Mouse (Mus musculus): ENCODE data around the gene Mafb.

The Mafb gene

GRCm38 (mm10) chr2:160366980-160367338 lies at the start of gene Mafb:
Gene Mafb (minus strand): TSS chr2:160367065.
- DNase-seq (ENCODE audit: low read depth, low spot score) = no peak

GRCm38 (mm10) chr2:160415161-160415560 lies 48.3 kb upstream of the Mafb start:
- DNase-seq (ENCODE audit: low read depth, low spot score) = no peak

GRCm38 (mm10) chr2:160414736-160415135 lies 47.9 kb upstream of the Mafb start:
- no peak for DNase-seq (ENCODE audit: low read depth, low spot score)

- no peak for DNase-seq (ENCODE audit: low read depth, low spot score)
Measured at GRCm38 (mm10) chr2:160413982-160414381, 47.1 kb upstream of the Mafb start.

- DNase-seq (ENCODE audit: low read depth, low spot score) = no peak
Measured at GRCm38 (mm10) chr2:160413055-160413454, 46.2 kb upstream of the Mafb start.

GRCm38 (mm10) chr2:160411431-160411830 lies 44.6 kb upstream of the Mafb start:
- DNase-seq (ENCODE audit: low read depth, low spot score) = no peak

GRCm38 (mm10) chr2:160407720-160408119 lies 40.9 kb upstream of the Mafb start:
- no peak for DNase-seq (ENCODE audit: low read depth, low spot score)

- DNase-seq (ENCODE audit: low read depth, low spot score) = no peak
Measured at GRCm38 (mm10) chr2:160397747-160398146, 30.9 kb upstream of the Mafb start.

GRCm38 (mm10) chr2:160394735-160395134 lies 27.9 kb upstream of the Mafb start:
- DNase-seq (ENCODE audit: low read depth, low spot score) = no peak

- DNase-seq (ENCODE audit: low read depth, low spot score) = no peak
Measured at GRCm38 (mm10) chr2:160392648-160393047, 25.8 kb upstream of the Mafb start.

- DNase-seq (ENCODE audit: low read depth, low spot score) = no peak
Measured at GRCm38 (mm10) chr2:160388596-160388995, 21.7 kb upstream of the Mafb start.

- no peak for DNase-seq (ENCODE audit: low read depth, low spot score)
Measured at GRCm38 (mm10) chr2:160383418-160383817, 16.6 kb upstream of the Mafb start.

GRCm38 (mm10) chr2:160378271-160378670 lies 11.4 kb upstream of the Mafb start:
- peak; percentile 8 for DNase-seq (ENCODE audit: low read depth, low spot score)

GRCm38 (mm10) chr2:160376236-160376635 lies 9.4 kb upstream of the Mafb start:
- no peak for DNase-seq (ENCODE audit: low read depth, low spot score)

GRCm38 (mm10) chr2:160369653-160370420 lies 3.0 kb upstream of the Mafb start:
- no peak for DNase-seq (ENCODE audit: low read depth, low spot score)

GRCm38 (mm10) chr2:160368422-160369357 lies 1.8 kb upstream of the Mafb start:
- DNase-seq (ENCODE audit: low read depth, low spot score) = no peak

- DNase-seq (ENCODE audit: low read depth, low spot score) = no peak
Measured at GRCm38 (mm10) chr2:160367448-160368208, 763 bp upstream of the Mafb start.

GRCm38 (mm10) chr2:160366111-160366979 lies 520 bp downstream of the Mafb start:
- DNase-seq (ENCODE audit: low read depth, low spot score) = no peak

GRCm38 (mm10) chr2:160365107-160365911 lies 1.6 kb downstream of the Mafb start:
- no peak for DNase-seq (ENCODE audit: low read depth, low spot score)

GRCm38 (mm10) chr2:160364666-160365065 lies 2.2 kb downstream of the Mafb start:
- DNase-seq (ENCODE audit: low read depth, low spot score) = no peak
